21 mouse cellular contexts compared by ENCODE assay signal in genomic region chr14:58914937-58915336, GRCm38 (mm10).
DNase-seq lines count a peak whose midpoint lies in the region; ATAC-seq and TF ChIP-seq lines count a peak whose summit lies in the region.
"Had no signal": no experiment of that assay in that cellular context is flagged by ENCODE, and none has a peak within 500 bp of the region (broad histone marks: within the 10 kb centered on the region; RNA-seq: fewer than 3 reads in every experiment).

No protein-coding gene starts in this region.

- no peak for TF ChIP-seq POLR2A in cerebellum, adult 2 months (IDR thresholded peaks at IDR 0.05; ENCODE audit: borderline replicate concordance, insufficient read depth, low read length)
- no peak for TF ChIP-seq POLR2A in thymus, adult 2 months (IDR thresholded peaks at IDR 0.05; ENCODE audit: control insufficient read depth, extremely low read depth, insufficient read depth, low read length, poor library complexity)

- WGBS in cerebellum, adult 2 months = 95% methylated on average over 3 of the region's 3 CpGs
- WGBS in intestine, postnatal 0 days = 87% methylated on average over 3 of the region's 3 CpGs
- WGBS in intestine, embryonic 15.5 days = 94% methylated on average over 3 of the region's 3 CpGs
- 97% methylated on average over 3 of the region's 3 CpGs for WGBS in thymus, adult 2 months

- H3K27me3 ChIP-seq in cerebellum, adult 2 months (ENCODE audit: control insufficient read depth, insufficient read depth, low read length) = no peaks in the 10 kb centered on the region
- H3K27me3 ChIP-seq in intestine, postnatal 0 days (replicated peaks; ENCODE audit: control insufficient read depth, insufficient read depth, low read length) = no peaks in the 10 kb centered on the region
- no peaks in the 10 kb centered on the region for H3K27me3 ChIP-seq in intestine, embryonic 15.5 days (replicated peaks)
- no peaks in the 10 kb centered on the region for H3K27me3 ChIP-seq in thymus, adult 2 months (ENCODE audit: control insufficient read depth, insufficient read depth, low read length)
- H3K27me3 ChIP-seq: hindbrain, embryonic 15.5 days; Patski had no signal

- no peaks in the 10 kb centered on the region for H3K36me3 ChIP-seq in intestine, postnatal 0 days (ENCODE audit: control insufficient read depth, insufficient read depth)
- no peaks in the 10 kb centered on the region for H3K36me3 ChIP-seq in intestine, embryonic 15.5 days
- H3K36me3 ChIP-seq in thymus, adult 2 months (ENCODE audit: control insufficient read depth, insufficient read depth, low read length) = no peaks in the 10 kb centered on the region
- H3K36me3 ChIP-seq: heart, embryonic 10.5 days; hindbrain, embryonic 15.5 days had no signal

- H3K4me3 ChIP-seq in cerebellum, adult 2 months (replicated peaks; ENCODE audit: insufficient read depth, low read depth, low read length) = no peak overlapping the region
- H3K4me3 ChIP-seq in intestine, postnatal 0 days (ENCODE audit: low read depth, low read length) = no peak overlapping the region
- H3K4me3 ChIP-seq in intestine, embryonic 15.5 days (replicated peaks) = no peak overlapping the region
- no peak overlapping the region for H3K4me3 ChIP-seq in thymus, adult 2 months (ENCODE audit: control insufficient read depth, insufficient read depth, low read length)
- H3K4me3 ChIP-seq: erythroblast, embryonic 14.5 days; heart, embryonic 10.5 days; hindbrain, embryonic 15.5 days had no signal

- no peaks in the 10 kb centered on the region for H3K9me3 ChIP-seq in intestine, postnatal 0 days (ENCODE audit: control insufficient read depth)
- no peaks in the 10 kb centered on the region for H3K9me3 ChIP-seq in intestine, embryonic 15.5 days
- H3K9me3 ChIP-seq: heart, embryonic 10.5 days; hindbrain, embryonic 15.5 days had no signal

- H3K27ac ChIP-seq in cerebellum, adult 2 months (ENCODE audit: insufficient read depth, low read length) = no peak overlapping the region
- H3K27ac ChIP-seq in intestine, postnatal 0 days (ENCODE audit: low read depth, low read length) = no peak overlapping the region
- no peak overlapping the region for H3K27ac ChIP-seq in intestine, embryonic 15.5 days
- no peak overlapping the region for H3K27ac ChIP-seq in thymus, adult 2 months (ENCODE audit: control insufficient read depth, insufficient read depth, low read length)
- H3K27ac ChIP-seq: heart, embryonic 10.5 days; hindbrain, embryonic 15.5 days had no signal

- TF ChIP-seq CTCF in cerebellum, adult 2 months (IDR thresholded peaks at IDR 0.05; ENCODE audit: borderline replicate concordance, insufficient read depth, low read depth, low read length) = peak; percentile 12; the same call in 1 of the 2 replicates
- peak; percentile 37 for TF ChIP-seq CTCF in intestine, postnatal 0 days (IDR thresholded peaks at IDR 0.05; ENCODE audit: low read depth)
- TF ChIP-seq CTCF in thymus, adult 2 months (IDR thresholded peaks at IDR 0.05; ENCODE audit: borderline replicate concordance, control insufficient read depth, extremely low read depth, insufficient read depth, low read length, poor library complexity) = no peak

- H3K9ac ChIP-seq in intestine, postnatal 0 days (ENCODE audit: low read depth, low read length) = no peak overlapping the region
- no peak overlapping the region for H3K9ac ChIP-seq in intestine, embryonic 15.5 days
- H3K9ac ChIP-seq: hindbrain, embryonic 15.5 days had no signal

- no peak overlapping the region for H3K4me2 ChIP-seq in intestine, postnatal 0 days (replicated peaks; ENCODE audit: low read depth)
- H3K4me2 ChIP-seq in intestine, embryonic 15.5 days (replicated peaks) = no peak overlapping the region
- H3K4me2 ChIP-seq: hindbrain, embryonic 15.5 days had no signal

- no peaks in the 10 kb centered on the region for H3K4me1 ChIP-seq in cerebellum, adult 2 months (ENCODE audit: control insufficient read depth, insufficient read depth, low read length)
- H3K4me1 ChIP-seq in intestine, postnatal 0 days (replicated peaks; ENCODE audit: control insufficient read depth, insufficient read depth, low read length) = no peaks in the 10 kb centered on the region
- H3K4me1 ChIP-seq in intestine, embryonic 15.5 days (replicated peaks) = no peaks in the 10 kb centered on the region
- no peaks in the 10 kb centered on the region for H3K4me1 ChIP-seq in thymus, adult 2 months (replicated peaks; ENCODE audit: control insufficient read depth, insufficient read depth, low read length)
- H3K4me1 ChIP-seq: heart, embryonic 10.5 days; hindbrain, embryonic 15.5 days had no signal

- ATAC-seq in intestine, postnatal 0 days = no peak
- no peak for ATAC-seq in intestine, embryonic 15.5 days
- ATAC-seq: forebrain, embryonic 16.5 days; Patski had no signal

- no peak for DNase-seq in cerebellum, adult 2 months
- no peak for DNase-seq in cerebellum, adult 11-12 months
- peak; percentile 29 for DNase-seq in thymus, adult 2 months
- no peak for DNase-seq in thymus, postnatal 25 days
- DNase-seq in c-Kit-positive CD71-positive TER-119-positive erythroid progenitor cells, embryonic 14.5 days (ENCODE audit: low spot score) = no peak
- no peak for DNase-seq in ovary, adult 18-20 months (ENCODE audit: low spot score)
- DNase-seq: adrenal gland, postnatal 25 days; cerebellum, adult 9-11 months; gastrocnemius, postnatal 10 days; heart, postnatal 10 days; kidney, adult 18-20 months; kidney, postnatal 25 days; liver; midbrain, embryonic 14.5 days had no signal
